Mouse (Mus musculus) T-helper 1 cell (primary cell): ENCODE results near the gene Inca1.

Experiments
- in situ Hi-C: fragments of 300-600 bp; cut with MboI, MseI; formaldehyde crosslinking; loops from one replicate; pipeline ENCODE4 v1.15.1; 2025; ENCODE audit warnings: high pct_unique_total_duplicates

The Inca1 gene

DNA sequence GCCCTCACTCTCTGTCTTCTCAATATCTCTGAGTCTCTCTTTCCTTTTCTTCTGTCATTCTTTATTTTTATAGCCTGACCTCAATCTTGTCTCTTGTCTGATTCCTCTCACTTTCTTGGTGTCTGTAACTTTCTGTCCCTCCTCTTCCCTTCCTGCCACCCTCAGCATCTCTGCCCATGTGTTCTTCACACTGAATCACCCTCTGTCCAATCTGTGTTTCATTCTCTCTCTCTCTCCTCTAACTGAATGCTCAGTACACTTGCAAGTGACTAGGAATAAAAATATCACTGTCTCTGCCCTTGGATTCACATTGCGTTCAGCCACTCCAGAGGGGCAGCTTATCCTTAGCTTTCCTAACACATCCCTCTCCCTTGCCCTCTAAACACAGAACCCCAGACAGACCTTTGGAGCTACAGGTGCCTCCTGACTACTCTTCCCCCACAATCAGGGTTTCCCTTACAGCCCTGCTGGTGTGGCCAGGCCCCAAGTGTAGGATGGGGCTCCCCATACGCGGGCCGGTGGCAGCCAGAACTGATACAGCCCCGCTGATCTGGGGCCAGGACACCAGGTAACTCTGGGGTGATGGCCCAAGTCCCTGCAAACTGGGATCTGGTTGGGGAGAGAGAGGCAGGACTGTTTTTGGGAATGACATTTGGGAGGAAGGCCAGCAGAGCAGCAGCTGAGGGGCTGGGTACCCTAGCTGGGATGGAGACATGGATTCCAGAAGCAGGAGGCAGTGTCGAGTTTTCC is 2.2 kb upstream of the Inca1 start:
- in situ Hi-C loops, result no loop called here

DNA sequence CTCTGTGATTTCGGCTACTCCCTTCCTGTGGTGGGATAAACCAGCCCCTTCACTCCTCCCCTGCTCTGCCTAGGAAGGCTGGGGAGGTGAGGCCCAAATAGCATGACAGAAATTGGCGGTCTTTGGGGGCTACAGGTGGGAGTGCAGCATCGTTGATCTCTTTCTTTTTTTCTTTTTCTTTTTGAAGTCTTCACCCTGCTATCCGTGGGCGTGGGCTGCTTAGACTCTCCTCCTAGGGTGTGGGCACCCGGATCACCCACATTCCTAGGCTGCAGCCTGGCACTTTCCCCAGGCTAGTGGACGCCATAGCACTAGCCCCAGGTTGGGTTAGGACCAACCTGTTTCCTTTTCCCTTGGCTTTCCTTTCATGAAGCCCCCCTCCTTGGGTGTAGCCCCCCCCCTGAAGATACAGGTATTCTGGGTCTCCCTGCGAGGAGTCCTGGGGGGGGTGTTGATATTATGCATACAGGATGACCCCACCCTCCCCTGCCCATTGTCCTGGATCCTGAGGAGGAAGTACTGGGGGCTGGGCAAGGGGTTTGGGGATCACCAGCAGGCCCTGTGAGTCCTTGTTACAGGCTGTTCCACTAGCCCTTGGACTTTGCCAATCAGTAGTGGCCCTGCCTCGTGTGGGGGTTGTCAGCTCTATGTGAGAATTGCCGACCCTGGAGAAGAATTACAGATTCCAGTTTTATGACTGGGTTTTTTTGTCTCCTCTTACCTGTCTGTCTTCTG is 1.4 kb upstream of the Inca1 start:
- in situ Hi-C loops, result no loop called here

DNA sequence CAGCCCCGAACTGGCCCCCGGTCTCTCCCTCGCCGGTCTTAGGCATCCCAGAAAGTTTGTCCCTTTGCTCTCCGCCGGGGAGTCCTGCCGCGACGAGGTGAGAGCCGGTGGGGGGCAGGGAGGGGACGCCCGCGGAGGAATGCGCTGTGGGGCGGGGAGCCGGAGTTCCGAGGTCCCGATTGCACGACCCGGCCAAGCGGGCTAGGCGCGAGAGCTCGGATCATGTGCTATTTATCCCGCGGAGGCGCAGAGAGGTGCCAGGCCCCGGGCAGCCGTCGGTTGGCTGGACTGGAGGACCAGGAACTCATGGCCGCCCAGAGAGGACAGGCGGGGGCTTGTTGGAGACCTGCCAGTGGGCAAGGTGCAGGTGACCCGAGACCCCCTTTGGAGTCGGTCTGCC is 658 bp upstream of the Inca1 start:
- in situ Hi-C loops, result no loop called here

DNA sequence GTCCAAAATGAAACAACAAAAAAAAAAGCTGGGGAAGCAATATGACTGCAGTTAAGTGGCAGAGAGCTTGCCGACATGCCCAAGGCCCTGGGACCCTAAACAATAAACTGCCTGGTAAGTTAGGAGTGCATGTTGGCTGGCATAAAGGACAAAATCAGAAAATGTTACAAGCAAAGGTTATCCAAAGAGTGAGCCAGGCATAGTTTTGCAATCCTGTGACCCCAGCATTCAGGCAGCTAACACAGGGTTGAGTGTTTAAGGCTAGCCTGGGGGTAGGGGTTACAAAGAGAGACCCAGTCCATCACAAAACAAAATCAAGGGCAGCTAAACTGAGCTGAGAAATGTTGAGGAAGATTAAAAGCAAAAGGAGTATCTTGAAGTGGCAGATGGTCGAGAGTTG is 904 bp downstream of the Inca1 start:
- in situ Hi-C loops, result no loop called here

DNA sequence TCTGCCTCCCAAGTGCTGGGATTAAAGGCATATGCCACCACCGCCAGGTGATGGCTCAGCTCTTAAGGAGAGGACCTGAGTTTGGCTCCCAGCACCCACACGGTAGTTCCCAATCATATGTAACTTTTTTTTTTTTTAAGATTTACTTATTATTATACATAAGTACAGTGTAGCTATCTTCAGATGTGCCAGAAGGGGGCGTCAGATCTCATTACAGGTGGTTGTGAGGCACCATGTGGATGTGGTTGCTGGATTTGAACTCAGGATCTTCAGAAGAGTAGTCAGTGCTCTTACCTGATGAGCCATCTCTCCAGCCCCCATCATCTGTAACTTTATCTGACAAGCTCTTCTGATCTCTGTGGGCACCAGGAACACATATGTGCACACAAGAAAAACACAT is 2.6 kb downstream of the Inca1 start:
- in situ Hi-C loops, result no loop called here

DNA sequence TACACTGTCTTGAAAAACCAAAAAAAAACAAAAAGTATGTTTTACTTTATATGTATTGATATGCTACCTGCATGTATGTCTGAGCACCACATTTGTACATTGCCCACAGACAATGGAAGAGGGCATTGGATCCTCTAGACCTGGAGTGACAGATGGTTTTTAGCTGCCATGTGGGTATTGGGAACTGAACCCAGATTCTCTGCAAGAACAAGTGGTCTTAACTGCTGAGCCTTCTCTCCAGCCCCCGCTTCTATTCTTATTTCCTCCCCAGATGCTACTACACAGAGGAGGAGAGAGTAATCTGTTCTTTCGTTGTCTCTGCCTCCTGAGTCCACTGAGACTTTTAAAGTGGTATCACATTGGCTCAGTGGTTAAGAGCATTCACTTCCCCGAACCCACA is 6.5 kb downstream of the Inca1 start:
- in situ Hi-C loops, result no loop called here

- in situ Hi-C loops, result loop anchor here (5.0 kb wide), 1 partner anchor 68 kb away; no protein-coding TSS in a partner anchor
Measured at GRCm38 (mm10) chr11:70689578-70689977, 10.4 kb downstream of the Inca1 start.

DNA sequence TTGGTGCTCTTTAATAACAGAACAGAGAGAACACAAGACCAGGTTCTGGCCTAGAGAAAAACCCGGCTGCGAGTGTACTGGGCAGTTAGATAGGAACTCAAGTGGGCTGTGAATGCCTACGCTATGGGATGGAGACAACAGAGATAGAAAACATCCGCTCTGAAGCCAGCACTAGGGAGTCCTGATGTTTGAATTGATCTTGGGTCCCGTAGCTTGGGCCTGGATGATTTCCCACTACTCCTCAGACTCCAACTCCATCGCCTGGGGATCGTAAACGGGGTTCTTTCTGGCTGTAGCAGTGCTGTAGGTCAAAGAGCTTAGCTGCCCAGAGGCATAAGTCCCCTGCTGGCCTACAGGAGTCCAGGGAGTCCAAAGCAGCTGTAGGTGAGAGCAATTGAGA is 11.6 kb downstream of the Inca1 start:
- in situ Hi-C loops, result loop anchor here (5.0 kb wide), 1 partner anchor 69 kb away; no protein-coding TSS in a partner anchor

GRCm38 (mm10) chr11:70687601-70688199 is 12.3 kb downstream of the Inca1 start, which contains the start of gene Camta2:
TSS of gene Camta2 (minus strand) at chr11:70688105.
- in situ Hi-C loops, result loop anchor here (5.0 kb wide), 1 partner anchor 70 kb away; no protein-coding TSS in a partner anchor

DNA sequence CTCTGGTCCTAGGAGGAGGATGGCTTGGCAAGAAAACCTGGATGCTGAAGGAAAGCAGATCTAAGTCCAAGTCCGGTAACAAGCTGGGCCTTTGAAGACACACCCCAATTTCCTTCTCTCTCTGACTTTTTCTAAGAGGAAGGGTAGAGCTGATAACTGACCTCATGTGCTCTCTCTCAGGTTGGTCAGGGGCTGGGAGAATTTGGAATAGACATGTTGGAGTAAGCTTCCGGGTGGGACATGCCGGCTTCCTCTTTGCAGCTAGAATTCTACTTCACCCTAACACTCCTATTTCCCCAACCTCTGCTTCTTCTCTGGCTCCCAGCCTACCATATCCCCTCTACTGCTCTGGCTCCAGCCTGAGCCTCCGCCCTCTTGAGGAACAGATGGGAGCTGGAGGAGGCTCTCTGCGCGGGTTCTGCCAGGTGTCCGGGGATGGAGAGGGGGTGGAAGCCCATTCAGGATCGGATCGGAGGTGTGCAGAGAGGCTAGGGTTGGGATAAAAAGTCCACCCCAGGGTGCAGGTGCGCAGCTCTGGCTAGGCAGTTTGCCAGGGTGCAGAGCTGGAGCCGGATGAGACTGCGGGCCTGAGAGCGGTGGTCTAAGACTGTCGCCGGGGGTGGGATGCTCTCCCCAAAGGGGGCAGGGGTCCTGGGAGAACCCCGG is 12.9 kb downstream of the Inca1 start:
- in situ Hi-C loops, result loop anchor here (5.0 kb wide), 1 partner anchor 70 kb away; no protein-coding TSS in a partner anchor

DNA sequence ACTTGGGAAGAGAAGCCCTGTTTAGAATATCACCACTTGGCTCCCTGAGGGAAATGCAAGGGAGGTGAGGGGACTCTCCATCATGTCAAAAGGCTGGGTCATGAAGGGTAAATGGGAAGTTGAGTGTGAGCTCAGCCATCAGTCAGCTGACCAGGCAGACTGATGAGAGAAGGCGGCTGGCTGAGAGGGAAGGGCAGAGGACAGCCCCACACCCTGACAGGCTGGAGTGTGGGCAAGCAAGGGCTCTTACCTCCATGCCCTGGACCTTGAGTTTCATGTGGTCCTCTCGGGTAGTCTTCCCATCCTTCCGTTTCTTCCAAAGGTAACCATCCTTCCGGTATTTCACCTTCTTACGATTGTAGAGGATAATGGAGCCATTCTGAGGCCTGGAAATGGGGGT is 16.3 kb downstream of the Inca1 start:
- in situ Hi-C loops, result no loop called here

- in situ Hi-C loops, result no loop called here
Measured at GRCm38 (mm10) chr11:70681897-70682581, 17.9 kb downstream of the Inca1 start.

- in situ Hi-C loops, result no loop called here
Measured at GRCm38 (mm10) chr11:70681170-70681569, 18.8 kb downstream of the Inca1 start.

- in situ Hi-C loops, result no loop called here
Measured at GRCm38 (mm10) chr11:70679894-70680293, 20.1 kb downstream of the Inca1 start.

DNA sequence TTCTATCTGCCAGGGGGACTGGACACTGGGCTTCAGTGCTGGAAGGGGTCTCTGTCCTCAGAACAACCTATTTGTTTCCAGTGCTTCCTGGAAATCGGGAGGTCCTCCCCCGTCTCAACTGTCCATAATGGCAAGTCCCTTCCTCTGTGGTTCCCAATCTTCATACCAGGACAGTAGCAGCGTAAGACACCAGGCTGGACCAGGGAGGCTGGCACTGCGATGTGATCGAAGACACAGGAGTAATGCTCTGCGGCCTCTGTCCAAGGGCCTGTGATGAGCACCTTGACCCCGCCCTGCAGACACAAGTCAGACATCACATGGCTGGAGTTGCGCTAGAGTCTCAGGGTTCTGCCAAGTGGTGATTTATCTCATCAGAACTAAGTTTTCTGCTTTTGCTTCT is 20.6 kb downstream of the Inca1 start:
- in situ Hi-C loops, result no loop called here

DNA sequence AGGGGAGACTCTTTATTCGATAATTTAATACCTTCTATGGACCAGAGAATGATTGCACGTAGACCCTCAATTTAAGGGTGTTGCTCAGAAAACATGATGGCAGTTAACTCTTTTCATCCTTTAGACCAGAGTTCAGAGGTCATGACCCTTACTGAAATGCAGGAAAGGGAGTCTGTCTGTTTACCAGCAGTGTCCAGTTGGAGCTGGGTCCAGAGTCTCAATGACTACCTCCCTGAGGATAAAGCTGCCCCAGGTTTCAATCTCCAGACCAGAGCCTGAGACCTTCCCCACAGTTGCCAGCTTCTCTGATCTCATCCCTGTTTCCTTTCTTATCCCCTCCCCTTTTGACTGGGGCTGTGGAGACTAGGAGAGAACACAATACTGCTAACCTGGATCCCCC is 21.4 kb downstream of the Inca1 start:
- in situ Hi-C loops, result no loop called here

GRCm38 (mm10) chr11:70678092-70678491 is 21.9 kb downstream of the Inca1 start:
- in situ Hi-C loops, result no loop called here

- in situ Hi-C loops, result no loop called here
Measured at GRCm38 (mm10) chr11:70674501-70674900, 25.5 kb downstream of the Inca1 start.

GRCm38 (mm10) chr11:70674014-70674413 is 25.9 kb downstream of the Inca1 start:
- in situ Hi-C loops, result no loop called here

GRCm38 (mm10) chr11:70671333-70672047 is 28.5 kb downstream of the Inca1 start:
- in situ Hi-C loops, result no loop called here

DNA sequence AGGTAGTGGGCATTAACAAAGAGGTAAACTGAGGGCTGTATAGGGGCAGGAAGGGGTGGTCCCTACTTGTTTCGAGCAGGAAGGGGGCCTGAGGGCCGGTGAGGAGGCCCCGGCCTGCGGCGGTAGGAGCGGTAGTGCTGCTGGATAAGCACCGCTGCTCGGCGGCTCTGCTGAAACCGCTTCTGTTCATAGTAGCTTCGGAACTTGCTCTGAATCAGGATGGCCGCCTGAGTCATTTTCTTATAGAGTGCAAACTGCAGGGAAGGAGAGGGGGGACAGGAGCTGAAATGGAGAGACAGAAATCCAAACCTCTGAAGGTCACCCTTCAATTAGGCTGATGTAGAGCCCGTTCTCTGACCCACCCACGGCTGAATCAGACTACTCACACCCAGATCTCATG is 29.5 kb downstream of the Inca1 start:
- in situ Hi-C loops, result no loop called here
